Mouse (Mus musculus): ENCODE results near the gene Hand1. TPM values are rescaled to one million over a fixed set of nuclear protein-coding genes. Genes with fewer than 3 reads are reported as not detected.

Gene Hand1
- total and polyA plus RNA-seq, 2 experiments from 2014 or later, result 2.7 TPM; not detected in 1

- WGBS, result 12% methylated on average over 22 of the region's 22 CpGs
- DNase-seq (ENCODE audit: low spot score), result no peak
- TF ChIP-seq CTCF (IDR thresholded peaks at IDR 0.05; ENCODE audit: low read depth) (no peak), EP300 (IDR thresholded peaks at IDR 0.05; ENCODE audit: low read depth) (no peak)
Measured at GRCm38 (mm10) chr11:57800266-57800951, 32.2 kb downstream of the Hand1 start.

GRCm38 (mm10) chr11:57799456-57799855 is 33.2 kb downstream of the Hand1 start:
- Histone ChIP-seq H3K27me3 (ENCODE audit: control insufficient read depth, insufficient read depth, low read length) (no peaks in the 10 kb centered on the region), H3K4me2 (ENCODE audit: low read depth, low read length) (no peak overlapping the region), H3K27ac (ENCODE audit: low read depth) (no peak overlapping the region), H3K36me3 (replicated peaks; ENCODE audit: control insufficient read depth, insufficient read depth, low read length) (no peaks in the 10 kb centered on the region), H3K9me3 (replicated peaks; ENCODE audit: control insufficient read depth, low read length) (no peaks in the 10 kb centered on the region), H3K9ac (replicated peaks; ENCODE audit: low read depth, low read length) (no peak overlapping the region), H3K4me1 (ENCODE audit: control insufficient read depth, insufficient read depth) (peaks cover 20% of the 10 kb centered on the region), H3K4me3 (ENCODE audit: low read depth, low read length) (no peak overlapping the region)
- ATAC-seq (ENCODE audit: insufficient read depth, low read depth) (no peak), DNase-seq (ENCODE audit: low spot score) (no peak)
- TF ChIP-seq EP300 (IDR thresholded peaks at IDR 0.05; ENCODE audit: low read depth), result no peak
- no peak for TF ChIP-seq CTCF (IDR thresholded peaks at IDR 0.05; ENCODE audit: low read depth)
- 88% methylated on average over 10 of the region's 10 CpGs for WGBS

More at GRCm38 (mm10) chr11:57800266-57800951, 32.2 kb downstream of the Hand1 start:
- H3K9me3 ChIP-seq (replicated peaks; ENCODE audit: control insufficient read depth, low read length), result no peaks in the 10 kb centered on the region
- H3K27ac ChIP-seq (ENCODE audit: low read depth), result peak overlapping the region; percentile 78
- no peaks in the 10 kb centered on the region for H3K36me3 ChIP-seq (replicated peaks; ENCODE audit: control insufficient read depth, insufficient read depth, low read length)
- no peak for ATAC-seq (ENCODE audit: insufficient read depth, low read depth)
- H3K4me1 ChIP-seq (ENCODE audit: control insufficient read depth, insufficient read depth), result peaks cover 20% of the 10 kb centered on the region
- H3K4me3 ChIP-seq (ENCODE audit: low read depth, low read length), result peak overlapping the region; percentile 98
- no peaks in the 10 kb centered on the region for H3K27me3 ChIP-seq (ENCODE audit: control insufficient read depth, insufficient read depth, low read length)
- peak overlapping the region; percentile 88 for H3K9ac ChIP-seq (replicated peaks; ENCODE audit: low read depth, low read length)
- peak overlapping the region; percentile 99 for H3K4me2 ChIP-seq (ENCODE audit: low read depth, low read length)

- Histone ChIP-seq H3K27me3 (ENCODE audit: control insufficient read depth, insufficient read depth, low read length) (no peaks in the 10 kb centered on the region), H3K9ac (replicated peaks; ENCODE audit: low read depth, low read length) (no peak overlapping the region), H3K4me3 (ENCODE audit: low read depth, low read length) (no peak overlapping the region), H3K4me1 (ENCODE audit: control insufficient read depth, insufficient read depth) (peaks cover 13% of the 10 kb centered on the region), H3K36me3 (replicated peaks; ENCODE audit: control insufficient read depth, insufficient read depth, low read length) (no peaks in the 10 kb centered on the region), H3K27ac (ENCODE audit: low read depth) (no peak overlapping the region), H3K4me2 (ENCODE audit: low read depth, low read length) (no peak overlapping the region), H3K9me3 (replicated peaks; ENCODE audit: control insufficient read depth, low read length) (no peaks in the 10 kb centered on the region)
- DNase-seq (ENCODE audit: low spot score) (no peak), ATAC-seq (ENCODE audit: insufficient read depth, low read depth) (no peak)
- WGBS, result 81% methylated on average over 9 of the region's 9 CpGs
- TF ChIP-seq CTCF (IDR thresholded peaks at IDR 0.05; ENCODE audit: low read depth) (no peak), EP300 (IDR thresholded peaks at IDR 0.05; ENCODE audit: low read depth) (no peak)
Measured at GRCm38 (mm10) chr11:57797828-57798227, 34.8 kb downstream of the Hand1 start.

DNA sequence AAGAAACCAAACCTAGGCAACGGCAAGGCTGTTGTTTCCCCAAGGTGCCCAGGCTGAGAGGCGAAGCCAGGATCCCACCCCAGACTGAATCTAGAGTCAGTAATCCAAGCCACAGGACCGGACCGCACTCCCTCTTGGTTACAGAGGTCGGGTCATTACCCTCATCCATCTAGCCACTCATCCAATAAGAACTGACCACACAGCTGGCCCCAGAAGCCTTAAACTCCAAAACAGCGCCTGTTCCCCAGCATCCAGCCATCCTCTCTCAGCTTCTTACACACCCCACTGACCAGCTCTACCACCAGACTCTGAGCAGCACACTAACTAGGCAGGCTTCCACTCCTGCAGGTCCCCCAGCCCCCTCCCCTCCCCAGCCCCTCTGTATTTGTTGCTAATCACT is 37.5 kb downstream of the Hand1 start:
- Histone ChIP-seq H3K27ac (ENCODE audit: low read depth) (no peak overlapping the region), H3K4me3 (ENCODE audit: low read depth, low read length) (no peak overlapping the region), H3K4me1 (ENCODE audit: control insufficient read depth, insufficient read depth) (peaks cover 2% of the 10 kb centered on the region; the same call in 1 of the 2 replicates), H3K27me3 (ENCODE audit: control insufficient read depth, insufficient read depth, low read length) (no peaks in the 10 kb centered on the region), H3K36me3 (replicated peaks; ENCODE audit: control insufficient read depth, insufficient read depth, low read length) (no peaks in the 10 kb centered on the region), H3K4me2 (ENCODE audit: low read depth, low read length) (no peak overlapping the region), H3K9me3 (replicated peaks; ENCODE audit: control insufficient read depth, low read length) (no peaks in the 10 kb centered on the region), H3K9ac (replicated peaks; ENCODE audit: low read depth, low read length) (no peak overlapping the region)
- 78% methylated on average over 6 of the region's 6 CpGs for WGBS
- TF ChIP-seq EP300 (IDR thresholded peaks at IDR 0.05; ENCODE audit: low read depth) (no peak), CTCF (IDR thresholded peaks at IDR 0.05; ENCODE audit: low read depth) (no peak)
- no peak for ATAC-seq (ENCODE audit: insufficient read depth, low read depth)
- DNase-seq (ENCODE audit: low spot score), result no peak

GRCm38 (mm10) chr11:57790866-57791535 is 41.6 kb downstream of the Hand1 start:
- H3K4me2 ChIP-seq (ENCODE audit: low read depth, low read length), result no peak overlapping the region
- ATAC-seq (ENCODE audit: insufficient read depth, low read depth) (no peak), DNase-seq (ENCODE audit: low spot score) (no peak)
- no peaks in the 10 kb centered on the region for H3K27me3 ChIP-seq (ENCODE audit: control insufficient read depth, insufficient read depth, low read length)
- H3K9ac ChIP-seq (replicated peaks; ENCODE audit: low read depth, low read length), result no peak overlapping the region
- WGBS, result 26% methylated on average over 21 of the region's 21 CpGs
- no peak overlapping the region for H3K4me3 ChIP-seq (ENCODE audit: low read depth, low read length)
- no peak for TF ChIP-seq CTCF (IDR thresholded peaks at IDR 0.05; ENCODE audit: low read depth)
- no peaks in the 10 kb centered on the region for H3K36me3 ChIP-seq (replicated peaks; ENCODE audit: control insufficient read depth, insufficient read depth, low read length)
- H3K4me1 ChIP-seq (ENCODE audit: control insufficient read depth, insufficient read depth), result no peaks in the 10 kb centered on the region
- H3K9me3 ChIP-seq (replicated peaks; ENCODE audit: control insufficient read depth, low read length), result no peaks in the 10 kb centered on the region
- H3K27ac ChIP-seq (ENCODE audit: low read depth), result no peak overlapping the region
